Mouse (Mus musculus) neural tube, postnatal 0 days (tissue): ENCODE data around the gene Acot9. TPM values are rescaled to one million over a fixed set of nuclear protein-coding genes. Genes with fewer than 3 reads are reported as not detected.

Experiments used
- polyA plus RNA-seq: library from polyadenylated mRNA; unstranded; fragments of >200 nt; fragmentation: Nextera tagmentation; extraction: Ambion mirVana; gene quantifications from 2 replicates; pipeline ENCODE4 v1.2.1, GENCODE M21; 2015

The Acot9 gene
- 42.7 and 44.6 TPM in 2 replicates for polyA plus RNA-seq

DNA sequence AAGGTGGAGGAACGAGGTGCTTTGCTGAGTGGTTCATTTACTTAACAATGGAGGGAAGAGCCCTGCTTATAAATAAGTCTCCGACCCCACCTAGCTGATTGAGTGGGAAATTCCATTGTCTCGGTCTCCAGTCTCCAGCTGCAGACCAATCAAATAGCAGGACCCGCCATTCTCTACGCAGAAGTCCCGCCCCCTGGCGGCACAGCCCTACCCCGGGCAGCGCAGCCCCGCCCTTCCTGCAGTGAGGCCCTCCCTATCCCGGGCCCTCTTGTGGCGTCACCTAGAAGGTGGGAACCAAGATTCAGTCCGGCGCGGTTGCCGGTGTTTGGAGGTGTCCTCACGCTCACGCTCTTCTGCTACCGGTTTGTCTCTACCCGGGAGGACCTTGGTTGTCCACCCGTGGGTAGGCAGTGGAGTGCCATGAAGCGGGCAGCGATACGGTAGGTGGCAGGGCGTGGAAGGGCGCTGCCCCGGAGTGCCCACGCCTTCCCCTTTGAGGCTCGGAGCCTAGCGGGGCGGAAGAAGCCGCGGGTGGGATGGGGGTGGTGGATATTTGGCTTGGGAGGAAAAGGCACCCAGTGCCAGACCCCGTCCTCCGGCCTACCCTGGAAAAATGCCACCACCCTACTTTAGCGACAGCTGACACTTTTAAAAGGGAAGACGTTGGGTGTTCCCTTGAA, at the start of gene Acot9:
TSS of gene Acot9 (plus strand) at position 209 of the 680 bp plus-strand sequence.

DNA sequence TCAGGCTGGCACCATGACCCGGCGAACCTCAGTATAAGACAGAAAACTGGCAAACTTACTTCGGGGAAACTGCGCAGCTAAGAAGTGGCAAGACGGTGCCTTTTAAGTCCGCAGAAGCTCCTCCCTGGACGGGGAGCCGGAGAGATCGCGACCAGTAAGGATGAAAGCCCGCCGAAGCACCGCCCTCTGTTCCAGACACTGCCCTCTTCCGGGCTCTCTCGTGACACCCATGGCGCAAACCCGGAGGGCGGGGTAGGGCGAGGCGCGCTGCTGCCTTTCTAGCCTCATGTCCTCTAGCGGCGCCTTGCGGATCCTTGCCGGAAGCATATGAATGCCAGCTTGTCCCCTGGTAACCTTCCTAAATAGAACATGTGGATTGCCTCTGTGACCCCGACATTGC, 46.0 kb upstream of the Acot9 start, which contains the start of gene Sat1:
TSS of gene Sat1 (minus strand) at position 179 of the 400 bp plus-strand sequence.

DNA sequence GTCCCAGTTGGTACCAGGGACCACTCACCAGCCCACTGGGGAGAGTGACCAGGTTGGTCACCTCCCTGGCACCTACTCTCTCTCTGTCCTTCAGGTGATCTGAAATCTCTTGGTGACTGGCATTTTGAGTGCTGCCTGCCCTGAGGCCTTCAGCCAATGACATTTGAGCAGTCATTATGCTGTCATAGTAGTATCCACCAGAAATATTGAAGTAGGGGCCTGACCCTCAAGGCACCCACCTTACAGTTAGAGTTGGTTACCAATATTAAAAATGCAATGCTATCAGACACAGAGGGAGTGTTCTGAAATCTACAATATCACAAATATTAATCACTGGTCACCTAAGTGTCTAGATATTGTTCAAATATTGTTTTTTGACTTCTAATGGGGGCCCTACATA, 78.4 kb downstream of the Acot9 start, which contains the start of gene Prdx4:
TSS of gene Prdx4 (minus strand) at position 101 of the 400 bp plus-strand sequence.

Other genes starting within 250 kb of the Acot9 start
- not detected in 2 replicates for gene Magea5, start 199.3 kb upstream of the Acot9 start, polyA plus RNA-seq
- not detected in 2 replicates for gene Magea1, start 172.7 kb upstream of the Acot9 start, polyA plus RNA-seq
- not detected in 2 replicates for gene Magea2, start 168.8 kb upstream of the Acot9 start, polyA plus RNA-seq
- gene Cldn34b2, start 134.0 kb upstream of the Acot9 start, polyA plus RNA-seq = not detected in 2 replicates
- gene Sat1, start 46.0 kb upstream of the Acot9 start, polyA plus RNA-seq = 132 and 143 TPM in 2 replicates
- gene Prdx4, start 78.3 kb downstream of the Acot9 start, polyA plus RNA-seq = 117 and 122 TPM in 2 replicates